Mouse (Mus musculus): Measurements from ENCODE around the gene Hmcn1. TPM values are rescaled to one million over a fixed set of nuclear protein-coding genes. Genes with fewer than 3 reads are reported as not detected.

The Hmcn1 gene
- polyA plus RNA-seq, 1 experiment from 2014 or later: 14.2 TPM

- 92% methylated on average over 5 of the region's 5 CpGs for WGBS
- Histone ChIP-seq H3K9me3 (replicated peaks) (no peaks in the 10 kb centered on the region), H3K4me1 (peaks cover 10% of the 10 kb centered on the region; the same call in 1 of the 2 replicates), H3K36me3 (peaks cover 15% of the 10 kb centered on the region), H3K27me3 (ENCODE audit: low read depth, poor library complexity, severe bottlenecking) (no peaks in the 10 kb centered on the region), H3K27ac (peak overlapping the region; percentile 39; the same call in 1 of the 2 replicates), H3K4me3 (no peak overlapping the region)
- no peak for DNase-seq (ENCODE audit: low spot score)
Measured at GRCm38 (mm10) chr1:150569820-150570543, 423.3 kb downstream of the Hmcn1 start.

- Histone ChIP-seq H3K4me3 (no peak overlapping the region), H3K4me1 (peaks cover 7% of the 10 kb centered on the region; the same call in 1 of the 2 replicates), H3K36me3 (peaks cover 21% of the 10 kb centered on the region), H3K27me3 (ENCODE audit: low read depth, poor library complexity, severe bottlenecking) (no peaks in the 10 kb centered on the region), H3K9me3 (replicated peaks) (no peaks in the 10 kb centered on the region), H3K27ac (no peak overlapping the region)
- DNase-seq (ENCODE audit: low spot score): no peak
- 94% methylated on average over 4 of the region's 4 CpGs for WGBS
Measured at GRCm38 (mm10) chr1:150566287-150566686, 426.9 kb downstream of the Hmcn1 start.

- H3K36me3 ChIP-seq: 0 out of 2 replicates have a peak, but pooled peaks cover under 1% of the 10 kb centered on the region
- H3K27me3 ChIP-seq (ENCODE audit: low read depth, poor library complexity, severe bottlenecking): no peaks in the 10 kb centered on the region
- no peak overlapping the region for H3K4me3 ChIP-seq
- H3K27ac ChIP-seq: no peak overlapping the region
- no peaks in the 10 kb centered on the region for H3K9me3 ChIP-seq (replicated peaks)
- H3K4me1 ChIP-seq: no peaks in the 10 kb centered on the region
- no peak for DNase-seq (ENCODE audit: low spot score)
- WGBS: 78% methylated on average over 3 of the region's 3 CpGs
Measured at GRCm38 (mm10) chr1:150556621-150557020, 436.6 kb downstream of the Hmcn1 start.

GRCm38 (mm10) chr1:150551390-150551789 lies 441.8 kb downstream of the Hmcn1 start:
- no peak overlapping the region for H3K4me3 ChIP-seq
- peaks cover 4% of the 10 kb centered on the region; the same call in 1 of the 2 replicates for H3K4me1 ChIP-seq
- H3K27me3 ChIP-seq (ENCODE audit: low read depth, poor library complexity, severe bottlenecking): no peaks in the 10 kb centered on the region
- WGBS: 93% methylated on average over 1 of the region's 1 CpGs
- no peaks in the 10 kb centered on the region for H3K36me3 ChIP-seq
- no peak overlapping the region for H3K27ac ChIP-seq
- no peak for DNase-seq (ENCODE audit: low spot score)
- H3K9me3 ChIP-seq (replicated peaks): no peaks in the 10 kb centered on the region

GRCm38 (mm10) chr1:150546463-150546862 lies 446.8 kb downstream of the Hmcn1 start:
- H3K27ac ChIP-seq: peak overlapping the region; percentile 3; the same call in 1 of the 2 replicates
- no peak overlapping the region for H3K4me3 ChIP-seq
- H3K27me3 ChIP-seq (ENCODE audit: low read depth, poor library complexity, severe bottlenecking): no peaks in the 10 kb centered on the region
- no peaks in the 10 kb centered on the region for H3K36me3 ChIP-seq
- DNase-seq (ENCODE audit: low spot score): no peak
- no peaks in the 10 kb centered on the region for H3K9me3 ChIP-seq (replicated peaks)
- WGBS: 72% methylated on average over 3 of the region's 3 CpGs
- peaks cover 17% of the 10 kb centered on the region for H3K4me1 ChIP-seq

- no peak overlapping the region for H3K4me3 ChIP-seq
- 10% methylated on average over 5 of the region's 5 CpGs for WGBS
- peak; percentile 71 for DNase-seq (ENCODE audit: low spot score)
Measured at GRCm38 (mm10) chr1:150540267-150540666, 453.0 kb downstream of the Hmcn1 start.

GRCm38 (mm10) chr1:150537410-150538128 lies 455.7 kb downstream of the Hmcn1 start:
- H3K36me3 ChIP-seq: no peaks in the 10 kb centered on the region
- no peaks in the 10 kb centered on the region for H3K9me3 ChIP-seq (replicated peaks)
- H3K27ac ChIP-seq: peak overlapping the region; percentile 89
- 44% methylated on average over 6 of the region's 6 CpGs for WGBS
- peaks cover 51% of the 10 kb centered on the region for H3K4me1 ChIP-seq
- H3K4me3 ChIP-seq: no peak overlapping the region
- peak; percentile 40 for DNase-seq (ENCODE audit: low spot score)
- H3K27me3 ChIP-seq (ENCODE audit: low read depth, poor library complexity, severe bottlenecking): no peaks in the 10 kb centered on the region

More at GRCm38 (mm10) chr1:150540267-150540666, 453.0 kb downstream of the Hmcn1 start:
- Histone ChIP-seq H3K27ac (no peak overlapping the region), H3K36me3 (no peaks in the 10 kb centered on the region), H3K27me3 (ENCODE audit: low read depth, poor library complexity, severe bottlenecking) (no peaks in the 10 kb centered on the region), H3K9me3 (replicated peaks) (no peaks in the 10 kb centered on the region), H3K4me1 (peaks cover 52% of the 10 kb centered on the region)

GRCm38 (mm10) chr1:150535770-150536534 lies 457.3 kb downstream of the Hmcn1 start:
- H3K4me1 ChIP-seq: peaks cover 51% of the 10 kb centered on the region
- peak overlapping the region; percentile 89 for H3K27ac ChIP-seq
- H3K36me3 ChIP-seq: no peaks in the 10 kb centered on the region
- DNase-seq (ENCODE audit: low spot score): peak; percentile 53
- WGBS: 50% methylated on average over 16 of the region's 16 CpGs
- no peak overlapping the region for H3K4me3 ChIP-seq
- H3K27me3 ChIP-seq (ENCODE audit: low read depth, poor library complexity, severe bottlenecking): no peaks in the 10 kb centered on the region
- no peaks in the 10 kb centered on the region for H3K9me3 ChIP-seq (replicated peaks)

- peak overlapping the region; percentile 89; the same call in 1 of the 2 replicates for H3K27ac ChIP-seq
- H3K4me3 ChIP-seq: no peak overlapping the region
Measured at GRCm38 (mm10) chr1:150534587-150534986, 458.6 kb downstream of the Hmcn1 start.

GRCm38 (mm10) chr1:150513041-150513440 lies 480.2 kb downstream of the Hmcn1 start:
- H3K4me1 ChIP-seq: no peaks in the 10 kb centered on the region
- DNase-seq (ENCODE audit: low spot score): no peak
- H3K36me3 ChIP-seq: no peaks in the 10 kb centered on the region
- no peak overlapping the region for H3K27ac ChIP-seq
- H3K27me3 ChIP-seq (ENCODE audit: low read depth, poor library complexity, severe bottlenecking): no peaks in the 10 kb centered on the region
- WGBS: 93% methylated on average over 2 of the region's 2 CpGs
- H3K4me3 ChIP-seq: no peak overlapping the region
- H3K9me3 ChIP-seq (replicated peaks): no peaks in the 10 kb centered on the region

More at GRCm38 (mm10) chr1:150534587-150534986, 458.6 kb downstream of the Hmcn1 start:
- H3K27me3 ChIP-seq (ENCODE audit: low read depth, poor library complexity, severe bottlenecking): no peaks in the 10 kb centered on the region
- WGBS: 94% methylated on average over 8 of the region's 8 CpGs
- peaks cover 48% of the 10 kb centered on the region for H3K4me1 ChIP-seq
- H3K9me3 ChIP-seq (replicated peaks): no peaks in the 10 kb centered on the region
- no peak for DNase-seq (ENCODE audit: low spot score)
- no peaks in the 10 kb centered on the region for H3K36me3 ChIP-seq
